Mouse (Mus musculus) hindbrain, postnatal 0 days (tissue): ENCODE data around the gene Elf4. TPM values are rescaled to one million over a fixed set of nuclear protein-coding genes. Genes with fewer than 3 reads are reported as not detected.

Experiments
- ATAC-seq: fragments of 200-750 bp; cut with Nextera tagmentation; 2 replicates; pipeline ENCODE4 v1.8.0; 2017; ENCODE audit warnings: mild to moderate bottlenecking, moderate TSS enrichment, moderate library complexity
- DNase-seq: peaks from one replicate; pipeline ENCODE4 v3.0.0-alpha.2; 2015; ENCODE audit warnings: low spot score
- H3K27ac ChIP-seq: fragments of 300-500 bp; sonication (generic); 2 replicates; pipeline ENCODE4 v1.5.1; 2014; ENCODE audit warnings: mild to moderate bottlenecking
- H3K27me3 ChIP-seq: fragments of 300-500 bp; sonication (generic); 2 replicates; pipeline ENCODE4 v1.6.1; 2014; ENCODE audit warnings: low read length, mixed read lengths; ENCODE audit not compliant: insufficient read depth
- H3K36me3 ChIP-seq: fragments of 300-500 bp; sonication (generic); 2 replicates; pipeline ENCODE4 v1.6.1; 2014; ENCODE audit warnings: low read length, mixed read lengths; ENCODE audit not compliant: insufficient read depth
- H3K4me1 ChIP-seq: fragments of 300-500 bp; sonication (generic); 2 replicates; pipeline ENCODE4 v1.6.1; 2014; ENCODE audit warnings: antibody characterized with exemption, low read length, mixed read lengths; ENCODE audit not compliant: insufficient read depth
- H3K4me2 ChIP-seq: fragments of 300-500 bp; sonication (generic); 2 replicates; pipeline ENCODE4 v1.6.1; 2014; ENCODE audit warnings: low read depth, mild to moderate bottlenecking, low read length, moderate library complexity, mixed read lengths
- H3K4me3 ChIP-seq: fragments of 300-500 bp; sonication (generic); 2 replicates; pipeline ENCODE4 v1.5.1; 2014; ENCODE audit warnings: low read length
- H3K9ac ChIP-seq: fragments of 300-500 bp; sonication (generic); replicated peaks from 2 replicates; pipeline ENCODE4 v1.6.1; 2014; ENCODE audit warnings: mild to moderate bottlenecking, low read length, moderate library complexity, mixed read lengths
- H3K9me3 ChIP-seq: fragments of 300-500 bp; sonication (generic); 2 replicates; pipeline ENCODE4 v1.6.1; 2016; ENCODE audit warnings: low read length, mixed read lengths
- CTCF ChIP-seq: IDR thresholded peaks from 2 replicates; pipeline ENCODE4 v1.5.1; 2016; ENCODE audit warnings: antibody characterized with exemption, control low read depth, low read depth
- WGBS: fragments of 180-500 bp; shearing (Covaris S2); extraction: QIAGEN DNeasy Blood & Tissue Kit; methylation state at CpG from one replicate; pipeline ENCODE4 v1.1.7; 2014; 5-methylcytosine and 5-hydroxymethylcytosine counted together
- polyA plus RNA-seq: library from polyadenylated mRNA; unstranded; fragments of >200 nt; fragmentation: Nextera tagmentation; extraction: Ambion mirVana; gene quantifications from 2 replicates; pipeline ENCODE4 v1.2.1, GENCODE M21; 2015
- total RNA-seq: library from RNA; depleted of rRNA; stranded (reverse); fragments of >200 nt; gene quantifications from 2 replicates; pipeline ENCODE4 v1.2.3, GENCODE M21; 2014

Gene Elf4
- total and polyA plus RNA-seq, 2 experiments from 2014 or later = 0.34 to 0.78 TPM

- H3K9ac ChIP-seq = no peak overlapping the region
- H3K4me1 ChIP-seq = no peaks in the 10 kb centered on the region
- no peaks in the 10 kb centered on the region for H3K36me3 ChIP-seq
- H3K4me2 ChIP-seq = no peak overlapping the region
- H3K27me3 ChIP-seq = no peaks in the 10 kb centered on the region
- H3K27ac ChIP-seq = no peak overlapping the region
- 0 out of 2 replicates have a peak, but pooled peaks have one; percentile 2 for TF ChIP-seq CTCF
- ATAC-seq (no peak), DNase-seq (no peak)
- WGBS = 58% methylated on average over 6 of the region's 6 CpGs
- no peak overlapping the region for H3K4me3 ChIP-seq
- no peaks in the 10 kb centered on the region for H3K9me3 ChIP-seq
Measured at GRCm38 (mm10) chrX:48429538-48429937, 33.4 kb downstream of the Elf4 start.

- no peaks in the 10 kb centered on the region for H3K4me1 ChIP-seq
- H3K4me2 ChIP-seq = no peak overlapping the region
- H3K9ac ChIP-seq = no peak overlapping the region
- H3K27ac ChIP-seq = no peak overlapping the region
- TF ChIP-seq CTCF = no peak
- DNase-seq (no peak), ATAC-seq (no peak)
- no peaks in the 10 kb centered on the region for H3K27me3 ChIP-seq
- no peak overlapping the region for H3K4me3 ChIP-seq
- H3K36me3 ChIP-seq = no peaks in the 10 kb centered on the region
- no peaks in the 10 kb centered on the region for H3K9me3 ChIP-seq
Measured at GRCm38 (mm10) chrX:48429100-48429499, 33.8 kb downstream of the Elf4 start.

GRCm38 (mm10) chrX:48428642-48429041 lies 34.3 kb downstream of the Elf4 start:
- Histone ChIP-seq H3K9ac (no peak overlapping the region), H3K27me3 (no peaks in the 10 kb centered on the region), H3K4me2 (no peak overlapping the region), H3K9me3 (no peaks in the 10 kb centered on the region), H3K4me1 (no peaks in the 10 kb centered on the region), H3K36me3 (no peaks in the 10 kb centered on the region), H3K4me3 (no peak overlapping the region), H3K27ac (no peak overlapping the region)
- no peak for ATAC-seq
- no peak for TF ChIP-seq CTCF
- WGBS = 82% methylated on average over 8 of the region's 8 CpGs
- no peak for DNase-seq

GRCm38 (mm10) chrX:48428241-48428640 lies 34.7 kb downstream of the Elf4 start:
- DNase-seq (no peak), ATAC-seq (no peak)
- Histone ChIP-seq H3K27ac (no peak overlapping the region), H3K27me3 (no peaks in the 10 kb centered on the region), H3K4me2 (no peak overlapping the region), H3K4me3 (no peak overlapping the region), H3K4me1 (no peaks in the 10 kb centered on the region), H3K9ac (no peak overlapping the region), H3K36me3 (no peaks in the 10 kb centered on the region), H3K9me3 (no peaks in the 10 kb centered on the region)
- TF ChIP-seq CTCF = no peak
- 75% methylated on average over 6 of the region's 6 CpGs for WGBS

GRCm38 (mm10) chrX:48425280-48425679 lies 37.7 kb downstream of the Elf4 start:
- H3K27me3 ChIP-seq = no peaks in the 10 kb centered on the region
- no peak overlapping the region for H3K9ac ChIP-seq
- no peak for TF ChIP-seq CTCF
- ATAC-seq = no peak
- H3K4me2 ChIP-seq = no peak overlapping the region
- DNase-seq = no peak
- no peaks in the 10 kb centered on the region for H3K4me1 ChIP-seq
- no peaks in the 10 kb centered on the region for H3K36me3 ChIP-seq
- H3K4me3 ChIP-seq = no peak overlapping the region
- no peak overlapping the region for H3K27ac ChIP-seq
- 71% methylated on average over 7 of the region's 7 CpGs for WGBS
- H3K9me3 ChIP-seq = no peaks in the 10 kb centered on the region

GRCm38 (mm10) chrX:48424583-48424982 lies 38.3 kb downstream of the Elf4 start:
- no peak overlapping the region for H3K4me3 ChIP-seq
- H3K4me1 ChIP-seq = no peaks in the 10 kb centered on the region
- TF ChIP-seq CTCF = no peak
- WGBS = 49% methylated on average over 3 of the region's 3 CpGs
- no peak overlapping the region for H3K27ac ChIP-seq
- H3K27me3 ChIP-seq = no peaks in the 10 kb centered on the region
- no peak for DNase-seq
- no peak overlapping the region for H3K9ac ChIP-seq
- H3K4me2 ChIP-seq = no peak overlapping the region
- no peak for ATAC-seq
- H3K9me3 ChIP-seq = no peaks in the 10 kb centered on the region
- no peaks in the 10 kb centered on the region for H3K36me3 ChIP-seq

- Histone ChIP-seq H3K27me3 (no peaks in the 10 kb centered on the region), H3K4me3 (no peak overlapping the region), H3K4me2 (no peak overlapping the region), H3K4me1 (no peaks in the 10 kb centered on the region), H3K9me3 (no peaks in the 10 kb centered on the region), H3K36me3 (no peaks in the 10 kb centered on the region), H3K9ac (no peak overlapping the region), H3K27ac (no peak overlapping the region)
- no peak for ATAC-seq
- 67% methylated on average over 1 of the region's 1 CpGs for WGBS
- no peak for TF ChIP-seq CTCF
- DNase-seq = no peak
Measured at GRCm38 (mm10) chrX:48423671-48424070, 39.3 kb downstream of the Elf4 start.
